Mouse (Mus musculus): ENCODE results near the gene Susd3.

Gene Susd3

DNA sequence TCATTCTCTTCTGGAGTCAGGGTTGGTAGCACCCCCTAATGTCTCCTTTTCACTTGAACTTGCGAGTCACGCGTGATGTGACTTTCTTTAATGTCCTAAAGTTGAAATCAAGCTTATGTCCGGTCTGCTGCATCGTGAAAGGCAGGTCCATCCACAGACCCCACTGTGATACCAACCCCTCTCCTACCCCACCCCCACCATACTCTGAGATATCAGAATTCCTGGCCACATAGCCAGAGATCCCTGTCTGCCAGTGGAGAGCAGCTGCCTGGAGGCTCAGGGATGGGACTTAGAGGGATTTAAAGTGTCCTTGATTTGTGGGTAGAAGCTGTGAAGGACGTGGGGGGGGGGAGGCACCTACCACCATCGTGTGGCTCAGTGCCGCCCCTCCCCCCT lies at the start of gene Susd3:
Susd3 (minus strand) TSS at position 240 of the 396 bp plus-strand sequence.
- no peak for DNase-seq (ENCODE audit: low spot score)

DNA sequence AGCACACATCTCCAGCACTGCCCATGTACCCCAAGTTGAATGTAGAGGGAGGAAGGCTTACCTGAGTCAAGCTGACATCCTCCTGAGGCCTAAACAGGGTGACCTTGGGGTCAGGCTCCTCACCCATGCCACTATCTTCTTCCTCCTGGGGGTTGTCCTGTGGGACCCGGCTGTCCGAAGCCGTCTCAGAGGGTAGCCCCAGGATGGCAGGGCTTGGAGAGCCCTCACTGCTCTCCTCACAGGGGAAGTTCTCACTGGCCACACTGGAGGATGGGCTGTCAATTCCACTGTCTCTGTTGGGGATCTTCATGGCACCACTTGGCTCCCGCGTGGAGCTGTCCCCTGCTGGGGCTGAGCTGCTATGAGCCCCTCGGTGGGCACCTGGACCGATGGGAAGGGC lies 47.8 kb upstream of the Susd3 start:
- no peak for DNase-seq (ENCODE audit: low spot score)

DNA sequence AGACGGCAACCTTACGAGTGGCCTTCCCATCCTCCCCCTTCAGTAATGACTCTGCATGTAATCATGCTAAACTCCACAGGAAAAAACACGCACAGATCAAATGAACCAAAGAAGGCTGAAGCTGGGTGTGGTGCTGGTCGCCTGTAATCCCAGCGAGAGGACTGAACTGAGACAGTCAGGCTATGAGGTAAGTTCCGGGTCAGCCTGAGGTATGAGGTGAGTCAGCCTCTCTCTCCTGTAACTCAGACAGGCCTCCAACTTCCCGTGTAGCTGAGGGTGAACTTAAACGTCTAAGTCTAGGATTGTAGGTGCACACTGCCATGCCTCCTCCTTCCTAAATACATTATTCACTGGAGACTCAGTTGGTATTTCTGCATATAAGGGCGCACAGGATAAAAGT lies 45.6 kb upstream of the Susd3 start:
- no peak for DNase-seq (ENCODE audit: low spot score)

DNA sequence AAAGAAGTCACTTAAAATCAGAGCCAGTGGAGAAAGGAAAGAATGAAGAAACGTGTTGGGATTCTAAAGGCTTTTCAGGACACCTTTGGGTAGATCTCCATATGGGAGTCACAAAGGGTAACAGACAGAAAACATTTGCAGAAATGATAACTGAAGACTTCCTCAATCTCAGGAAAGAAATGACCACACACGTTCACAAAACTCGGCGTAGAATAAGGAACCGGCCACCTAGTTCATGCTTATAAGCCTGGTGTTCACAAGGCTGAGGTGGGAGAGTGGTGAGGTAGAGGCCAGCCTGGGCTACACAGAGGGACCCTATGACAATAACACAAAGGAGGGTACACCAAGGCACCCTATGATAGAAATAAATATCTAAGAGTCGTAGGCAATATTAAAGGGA lies 43.4 kb upstream of the Susd3 start:
- no peak for DNase-seq (ENCODE audit: low spot score)

DNA sequence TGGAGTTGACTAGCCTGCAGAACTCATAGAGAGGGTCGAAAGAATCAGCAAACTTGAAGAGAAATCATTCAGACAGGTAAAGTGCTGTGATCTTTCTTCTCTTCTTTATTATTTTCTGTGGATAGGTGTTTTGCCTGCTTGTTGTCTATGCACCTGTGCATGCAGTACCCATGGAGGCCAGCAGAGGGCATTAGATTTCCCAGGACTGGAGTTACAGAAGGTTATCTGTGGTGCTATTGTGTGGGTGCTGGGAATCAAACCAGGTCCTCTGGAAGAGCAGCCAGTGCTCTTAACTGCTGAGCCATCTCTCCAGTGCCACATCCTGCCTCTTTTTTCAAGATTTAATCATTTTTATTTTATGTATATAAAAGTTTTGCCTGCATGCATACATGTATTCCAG lies 42.9 kb upstream of the Susd3 start:
- DNase-seq (ENCODE audit: low spot score): peak; percentile 18

DNA sequence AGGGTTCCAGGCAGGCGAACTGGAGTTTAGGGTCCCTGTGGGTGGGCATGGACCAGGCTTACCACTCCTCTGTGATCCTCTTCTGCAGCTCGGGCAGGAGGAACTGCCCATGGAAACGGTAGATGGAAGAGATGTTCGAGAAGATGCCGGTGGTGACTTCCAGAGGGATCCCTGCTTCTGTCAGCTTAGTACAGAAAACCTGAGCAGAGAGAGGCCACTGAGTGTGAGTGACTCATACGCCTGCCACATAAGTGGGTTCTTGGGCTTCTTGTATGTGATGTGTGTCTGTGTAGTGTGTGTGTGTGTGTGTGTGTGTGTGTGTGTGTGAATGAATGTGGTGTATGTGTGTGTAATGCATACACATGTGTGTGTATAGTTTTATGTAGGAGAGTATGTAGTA lies 38.7 kb upstream of the Susd3 start:
- DNase-seq (ENCODE audit: low spot score): no peak

DNA sequence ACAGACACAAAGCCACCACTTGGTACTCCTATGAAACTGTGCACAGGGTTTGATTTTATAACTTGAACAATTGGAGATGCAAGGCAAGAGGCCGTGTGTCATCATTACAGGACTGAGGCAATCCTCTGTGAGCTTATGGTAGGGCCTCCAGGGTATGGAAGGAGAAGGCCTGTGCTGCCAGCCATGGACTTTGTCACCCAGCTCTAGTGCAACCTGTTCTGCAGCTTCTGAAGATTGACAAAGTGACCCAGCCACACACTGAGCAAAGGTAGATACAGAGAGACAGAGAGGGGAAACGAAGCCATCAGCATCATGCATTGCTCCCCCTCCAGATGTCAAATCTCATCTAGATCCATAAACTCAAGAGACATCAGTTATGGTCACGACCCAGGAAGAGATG lies 38.2 kb upstream of the Susd3 start:
- no peak for DNase-seq (ENCODE audit: low spot score)

DNA sequence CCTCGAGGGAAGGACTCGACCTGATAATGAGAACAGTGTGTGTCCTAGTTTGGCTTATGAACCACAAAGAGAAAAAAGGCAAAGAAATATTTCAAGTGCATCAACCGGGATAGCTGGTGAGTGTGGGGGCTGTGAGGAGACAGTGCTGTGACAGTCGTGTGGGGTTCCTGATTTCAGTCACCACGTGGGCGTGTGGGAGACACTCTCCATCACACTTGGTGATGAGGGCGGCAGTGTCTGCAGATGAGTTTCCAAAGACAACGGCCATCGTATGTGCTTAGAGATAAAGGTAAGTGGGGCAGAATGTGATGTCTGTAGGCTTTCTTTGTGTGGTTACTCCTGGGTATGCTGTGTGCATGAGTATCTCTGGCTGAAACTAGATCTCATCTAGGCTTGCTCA lies 35.2 kb upstream of the Susd3 start:
- no peak for DNase-seq (ENCODE audit: low spot score)

DNA sequence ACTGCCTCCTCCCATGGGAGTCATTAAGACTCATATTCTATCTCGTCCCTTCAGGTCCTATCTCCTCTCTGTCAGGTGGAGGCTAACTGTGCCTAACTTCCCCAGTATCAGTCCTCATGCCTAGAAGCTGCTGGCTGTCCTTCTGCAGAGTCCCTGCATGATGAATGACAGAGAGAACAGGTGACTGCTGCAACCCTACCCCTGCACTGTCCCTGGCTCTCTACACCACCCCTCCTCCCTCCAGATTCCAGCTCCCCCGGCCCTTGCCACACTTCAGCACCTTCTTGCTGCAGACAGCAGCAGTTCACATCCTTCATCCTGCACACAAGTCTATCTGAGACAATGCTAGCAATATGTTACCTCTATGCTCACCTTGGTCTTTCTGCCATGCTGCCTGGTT lies 33.7 kb upstream of the Susd3 start:
- DNase-seq (ENCODE audit: low spot score): no peak

DNA sequence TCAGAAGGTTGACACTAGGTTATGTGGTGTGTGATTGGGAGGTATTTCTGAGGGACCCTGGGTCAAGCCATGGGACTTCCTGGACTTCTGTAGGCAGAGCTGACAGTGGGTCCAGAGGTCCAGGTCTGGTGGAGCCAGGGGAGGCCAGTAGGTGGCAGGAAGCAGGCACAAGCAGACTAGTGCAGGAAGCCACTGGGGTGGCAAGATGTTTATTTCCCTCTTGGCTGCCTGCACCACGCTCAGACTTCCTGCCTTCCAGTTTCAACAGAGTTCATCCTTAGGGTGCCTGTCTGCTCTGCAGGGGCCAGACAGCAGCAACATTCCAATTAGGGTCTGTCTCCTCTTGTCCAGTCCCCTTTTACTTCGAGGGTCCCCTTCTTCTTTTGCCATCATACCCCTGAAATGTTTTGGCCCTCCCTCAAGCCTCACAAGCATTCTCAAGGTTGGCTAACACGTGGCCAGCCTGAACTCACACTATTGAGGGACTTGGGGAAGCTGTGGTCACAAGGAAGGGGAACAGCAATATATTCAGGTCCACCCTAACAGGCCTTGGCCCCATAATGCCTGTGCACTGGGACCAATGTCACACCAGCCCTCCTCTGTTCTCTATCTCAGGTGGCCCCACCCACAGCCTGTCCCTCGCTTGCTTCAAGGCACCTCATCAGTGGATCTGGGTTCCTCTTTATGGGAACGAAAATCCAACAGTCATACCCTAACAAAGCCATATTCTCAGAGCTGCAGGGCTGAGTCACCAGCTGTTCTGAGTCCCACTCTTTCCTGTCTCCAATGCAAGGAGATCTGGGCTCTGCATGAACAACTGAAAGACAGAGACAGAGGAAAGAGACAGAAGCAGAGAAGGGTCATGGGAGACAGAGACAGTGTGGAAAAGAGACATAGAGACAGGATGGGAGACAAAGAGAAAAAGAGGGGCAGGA lies 23.6 kb upstream of the Susd3 start:
- DNase-seq (ENCODE audit: low spot score): peak; percentile 39

DNA sequence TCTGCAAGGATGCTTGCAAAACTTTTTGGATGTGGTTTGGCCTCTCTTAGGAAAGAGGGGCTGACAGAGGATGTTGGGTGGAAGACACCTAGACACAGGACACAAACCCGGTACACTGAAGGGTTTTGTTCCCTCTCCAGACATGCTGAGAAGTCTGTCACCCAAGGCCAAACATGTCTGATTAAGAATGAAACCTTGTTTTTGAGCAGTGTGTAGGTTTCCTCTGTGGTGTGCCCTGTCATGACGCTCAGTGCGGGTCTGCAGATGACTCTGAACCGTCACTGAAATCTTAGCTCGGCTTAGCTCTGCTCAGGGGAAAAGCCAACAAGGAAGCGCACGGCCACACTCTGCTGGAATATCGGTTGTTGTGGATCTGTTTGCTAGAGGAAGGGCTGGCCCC lies 22.0 kb upstream of the Susd3 start:
- no peak for DNase-seq (ENCODE audit: low spot score)

DNA sequence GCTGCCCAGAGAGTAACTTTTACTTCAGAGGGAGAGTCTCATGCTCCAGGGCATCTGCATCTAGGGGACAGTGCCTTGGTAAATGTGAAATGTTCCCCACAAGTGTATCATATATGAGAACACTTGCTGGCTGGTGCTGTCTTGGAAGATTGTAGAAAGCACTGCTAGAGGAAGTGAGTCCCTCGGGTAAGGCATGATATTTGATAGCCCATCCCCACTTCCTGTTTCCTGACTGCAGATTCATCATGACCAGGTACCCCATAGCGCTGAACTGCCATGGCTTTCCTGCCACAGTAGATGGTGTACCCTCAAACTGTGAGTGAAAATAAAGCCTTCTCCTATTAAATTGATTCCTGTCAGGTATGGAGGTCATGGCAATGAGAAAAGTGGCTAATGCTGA lies 19.1 kb upstream of the Susd3 start:
- DNase-seq (ENCODE audit: low spot score): no peak

DNA sequence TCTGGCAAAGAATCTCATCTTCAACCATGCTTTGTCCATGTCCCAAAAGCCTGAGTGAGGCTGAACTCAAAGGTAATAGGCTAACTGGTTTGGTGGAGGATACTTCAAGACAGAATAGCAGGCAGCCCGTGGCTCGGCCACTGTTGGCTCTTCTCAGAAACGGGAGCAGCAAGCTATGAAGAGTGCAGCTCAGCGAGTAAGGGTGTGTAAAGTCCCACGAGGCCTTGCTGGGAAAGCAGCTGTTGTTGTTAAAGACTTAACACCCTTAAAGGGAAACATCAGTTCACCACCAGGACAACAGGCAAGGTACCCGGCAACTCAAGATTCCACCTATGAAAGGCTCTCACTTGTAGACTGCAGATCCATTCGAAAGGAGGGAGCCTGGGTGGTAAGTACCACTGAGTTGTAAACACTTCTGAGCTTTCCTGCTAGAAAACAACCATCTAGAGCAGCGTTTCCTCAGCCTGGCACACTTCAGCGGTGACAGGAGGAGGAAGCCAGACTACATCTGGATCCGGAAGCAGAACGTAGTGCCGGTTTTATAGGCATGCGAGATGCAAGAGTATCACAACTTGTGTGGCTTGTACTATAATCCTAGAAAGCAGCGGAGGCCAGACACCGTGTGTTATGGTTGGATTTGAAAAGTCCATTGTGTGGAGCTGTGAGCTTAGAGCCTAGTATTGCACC lies 11.7 kb upstream of the Susd3 start:
- no peak for DNase-seq (ENCODE audit: low spot score)

DNA sequence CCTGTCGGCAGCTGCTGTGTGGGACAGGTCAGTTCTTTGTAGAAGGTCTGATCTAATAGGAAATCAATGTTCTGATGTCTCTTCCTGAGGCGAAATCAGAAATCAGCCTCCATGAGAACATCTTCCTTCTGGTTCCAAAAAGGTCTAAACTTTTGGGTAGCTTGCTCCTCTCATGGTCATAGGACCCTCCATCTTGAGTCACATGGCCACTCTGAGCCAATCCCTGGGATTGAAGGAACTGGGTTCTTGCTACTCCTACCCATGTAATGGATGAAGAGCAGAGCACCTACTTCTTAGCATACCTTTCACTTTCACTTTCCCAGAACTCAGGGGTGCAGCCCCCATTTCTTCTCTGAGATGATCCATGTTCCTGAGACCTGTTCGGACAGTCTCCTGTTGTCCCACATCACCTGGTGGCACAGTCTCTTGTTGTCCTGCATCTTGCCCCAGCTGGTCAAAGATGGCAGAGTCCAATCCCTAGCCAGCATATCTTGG lies 9.4 kb upstream of the Susd3 start:
- DNase-seq (ENCODE audit: low spot score): no peak

DNA sequence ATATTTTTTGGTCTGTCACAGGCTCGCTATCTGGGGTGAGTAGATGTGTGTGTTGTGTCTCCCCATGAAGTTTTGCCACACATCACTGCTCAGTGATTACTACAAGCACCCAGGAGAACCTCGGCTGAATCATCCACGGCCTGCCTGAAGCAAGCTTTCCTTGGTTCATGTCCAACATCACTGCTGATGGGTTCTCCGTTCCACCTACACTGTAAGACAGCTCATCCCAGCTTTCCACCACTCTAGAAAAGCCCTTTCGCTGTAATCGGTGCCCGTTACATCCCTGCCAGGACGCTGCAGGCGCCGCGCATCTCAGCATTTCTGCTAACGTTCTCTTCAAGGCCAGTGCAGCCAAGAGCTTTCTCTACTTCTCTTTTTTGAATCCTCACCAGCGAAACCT lies 4.2 kb upstream of the Susd3 start:
- DNase-seq (ENCODE audit: low spot score): peak; percentile 32

DNA sequence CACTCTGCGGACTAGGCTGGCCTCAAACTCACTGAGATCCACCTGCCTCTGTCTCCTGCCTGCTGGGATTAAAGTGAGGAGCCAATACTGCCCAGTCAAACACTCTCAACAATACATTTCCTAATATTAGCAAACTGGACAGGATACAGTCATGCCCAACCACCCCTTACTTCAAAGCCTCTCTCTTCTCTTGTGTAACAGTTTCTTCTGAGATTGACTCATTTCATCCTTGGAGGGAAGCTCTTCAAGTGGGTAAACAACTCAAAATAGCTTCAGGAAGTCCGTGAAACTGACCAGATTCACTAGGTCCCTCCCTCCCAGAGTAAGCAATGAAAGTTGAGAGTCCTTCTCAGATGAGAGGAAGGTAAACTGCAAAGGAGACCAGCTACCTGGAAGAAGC lies 3.6 kb upstream of the Susd3 start:
- no peak for DNase-seq (ENCODE audit: low spot score)

DNA sequence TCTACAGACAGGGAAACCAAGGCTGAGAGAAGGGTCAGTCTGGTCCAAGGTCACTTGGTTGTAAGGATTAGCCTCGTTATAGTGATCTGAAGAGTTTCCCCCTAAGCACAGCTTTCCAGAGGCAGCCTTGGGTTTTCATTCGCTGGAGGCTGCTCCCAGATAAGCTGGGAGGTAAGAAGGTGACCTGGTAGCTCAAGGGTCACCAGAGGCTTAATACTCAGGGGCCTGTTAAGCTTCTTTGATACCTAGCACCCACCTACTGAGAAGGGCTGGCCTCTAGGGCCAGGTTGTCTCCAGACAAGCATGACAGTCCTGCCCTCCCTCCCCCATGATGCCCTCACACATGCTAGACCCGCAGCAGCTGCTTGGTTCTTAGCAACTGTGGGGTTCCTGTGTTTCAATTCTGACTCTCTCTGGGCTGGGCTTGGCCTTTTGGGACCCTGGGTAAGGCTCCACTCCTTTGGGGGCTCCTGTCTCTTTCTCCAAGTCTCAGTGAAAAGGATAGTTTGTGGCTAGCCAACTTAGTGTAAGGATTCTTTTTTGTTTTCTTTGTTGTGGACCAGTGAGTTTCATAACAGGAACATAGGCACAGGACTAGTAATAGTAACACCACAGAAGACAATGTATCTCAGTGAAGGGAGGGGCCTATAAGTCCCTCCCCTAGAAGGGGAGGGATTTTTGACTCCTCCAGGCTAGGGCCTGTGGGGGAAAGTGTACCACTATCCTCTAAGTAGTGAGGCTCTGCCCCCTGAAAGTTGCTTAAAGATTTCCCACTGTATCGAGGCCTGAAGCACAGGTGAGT lies 2.4 kb upstream of the Susd3 start:
- DNase-seq (ENCODE audit: low spot score): no peak

DNA sequence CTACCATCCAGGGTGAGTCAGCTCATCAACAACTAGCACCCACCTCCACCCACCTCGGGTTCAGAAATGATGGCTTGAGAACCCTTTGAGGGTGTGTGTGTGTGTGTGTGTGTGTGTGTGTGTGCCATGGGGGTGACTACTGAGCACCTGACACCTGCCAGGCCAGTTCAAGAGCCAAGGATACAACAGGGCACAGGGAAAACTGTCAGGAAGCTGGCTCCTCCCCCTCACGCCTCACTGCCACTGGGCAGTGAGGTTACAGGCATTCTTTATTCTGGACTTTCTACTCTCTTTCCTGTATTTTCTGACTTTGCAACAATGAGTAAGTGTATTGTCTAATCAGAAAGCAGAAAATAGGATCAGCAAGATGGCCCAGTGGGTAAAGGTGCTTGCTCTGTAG lies 1.1 kb upstream of the Susd3 start:
- DNase-seq (ENCODE audit: low spot score): no peak

DNA sequence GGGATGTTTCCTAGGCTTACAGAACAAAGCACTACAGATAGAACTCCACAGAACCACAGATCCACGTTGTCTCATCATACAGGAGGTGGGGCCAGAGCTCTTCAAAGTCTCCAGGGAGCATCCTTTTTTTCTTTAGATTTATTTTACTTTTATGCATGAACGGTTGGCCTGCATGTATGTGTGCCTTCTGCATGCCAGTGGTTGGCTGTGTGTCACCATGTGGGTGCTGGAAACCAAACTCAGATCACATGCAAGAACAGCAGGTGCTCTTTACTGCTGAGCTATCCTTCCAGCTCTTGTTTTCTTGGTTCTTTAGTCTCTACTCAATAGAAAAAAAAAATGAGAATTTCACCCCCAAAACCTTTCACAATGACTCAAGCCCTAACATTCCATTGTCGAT lies 417 bp upstream of the Susd3 start:
- DNase-seq (ENCODE audit: low spot score): no peak

DNA sequence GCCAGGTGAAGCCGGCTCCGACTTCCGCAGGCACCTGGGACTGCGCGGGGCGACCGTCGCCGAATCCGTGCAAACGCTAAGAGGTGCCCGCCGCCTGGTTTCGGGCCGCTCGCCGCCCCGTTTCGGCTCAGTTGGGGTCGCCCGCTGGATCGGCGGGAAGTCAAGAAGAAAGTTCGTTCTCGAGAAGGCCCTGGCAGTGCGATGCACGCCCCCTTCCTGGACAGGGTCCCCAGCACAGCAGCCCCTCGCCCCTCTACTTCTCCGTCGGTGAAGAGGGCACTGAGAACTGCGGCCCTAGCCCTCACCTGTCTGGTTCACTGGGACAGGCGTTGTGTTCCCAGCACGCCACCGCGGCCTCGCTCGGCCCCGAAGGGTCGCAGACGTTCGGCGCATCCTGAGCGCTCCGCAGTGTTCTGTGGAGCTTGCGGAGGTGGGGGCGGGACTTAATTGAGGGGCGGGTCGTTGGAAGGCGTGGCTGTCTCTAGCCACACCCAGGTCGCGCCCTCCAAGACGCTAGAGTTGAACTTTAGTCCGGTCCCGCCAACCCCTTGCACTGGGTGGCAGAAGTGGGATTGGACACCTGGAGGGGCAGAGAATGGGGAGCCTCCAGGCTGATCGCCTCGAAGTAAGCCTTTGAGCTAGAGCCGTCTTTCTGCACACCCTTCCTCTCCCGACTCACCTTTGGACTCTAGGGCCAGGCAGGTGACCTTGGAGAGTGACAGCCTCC lies 603 bp downstream of the Susd3 start:
- no peak for DNase-seq (ENCODE audit: low spot score)

DNA sequence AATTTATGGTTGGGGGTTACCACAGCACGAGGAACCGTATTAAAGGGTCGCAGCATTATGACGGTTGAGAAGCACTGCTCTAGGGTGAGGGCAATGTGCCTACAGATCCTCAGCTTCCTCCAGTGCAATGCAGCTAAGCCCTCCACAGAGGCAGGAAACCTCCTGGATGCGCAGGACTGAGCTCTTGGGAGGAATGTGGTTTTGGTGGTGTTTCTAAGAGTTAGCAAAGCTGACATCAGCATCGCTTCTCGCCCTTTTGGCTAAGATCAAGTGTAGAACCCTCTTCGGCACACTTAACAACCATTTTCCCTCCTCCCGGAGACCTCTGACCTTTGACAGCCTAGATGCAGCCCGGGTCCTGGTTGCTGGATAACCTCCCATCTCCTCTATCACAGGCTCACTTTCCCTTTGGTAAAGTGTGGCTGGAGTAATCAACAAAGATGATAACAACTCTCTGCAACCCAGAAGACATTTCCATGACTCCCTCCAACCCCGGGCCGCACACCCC lies 1.2 kb downstream of the Susd3 start:
- no peak for DNase-seq (ENCODE audit: low spot score)

DNA sequence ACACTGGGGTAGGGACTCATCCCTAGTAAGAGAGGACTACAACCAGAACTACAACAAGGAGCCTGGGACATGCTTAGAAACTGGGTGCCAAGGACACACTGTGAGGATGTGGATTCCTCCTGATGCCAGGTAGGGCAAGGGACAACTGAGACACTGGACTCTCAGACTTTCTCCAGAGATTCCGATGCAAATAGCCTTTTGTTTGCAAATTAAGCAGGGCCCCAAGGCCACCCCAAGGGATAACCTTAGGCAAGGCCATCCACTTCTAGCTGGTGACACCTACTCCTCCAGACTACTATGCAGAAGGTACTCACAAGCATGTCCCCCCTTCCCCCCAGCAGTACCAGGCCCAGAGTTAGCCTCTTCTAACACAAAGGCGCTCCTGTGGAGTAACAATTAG lies 1.9 kb downstream of the Susd3 start:
- DNase-seq (ENCODE audit: low spot score): no peak
